ENCODE assay signal across 24 mouse cellular contexts in the genomic region with DNA sequence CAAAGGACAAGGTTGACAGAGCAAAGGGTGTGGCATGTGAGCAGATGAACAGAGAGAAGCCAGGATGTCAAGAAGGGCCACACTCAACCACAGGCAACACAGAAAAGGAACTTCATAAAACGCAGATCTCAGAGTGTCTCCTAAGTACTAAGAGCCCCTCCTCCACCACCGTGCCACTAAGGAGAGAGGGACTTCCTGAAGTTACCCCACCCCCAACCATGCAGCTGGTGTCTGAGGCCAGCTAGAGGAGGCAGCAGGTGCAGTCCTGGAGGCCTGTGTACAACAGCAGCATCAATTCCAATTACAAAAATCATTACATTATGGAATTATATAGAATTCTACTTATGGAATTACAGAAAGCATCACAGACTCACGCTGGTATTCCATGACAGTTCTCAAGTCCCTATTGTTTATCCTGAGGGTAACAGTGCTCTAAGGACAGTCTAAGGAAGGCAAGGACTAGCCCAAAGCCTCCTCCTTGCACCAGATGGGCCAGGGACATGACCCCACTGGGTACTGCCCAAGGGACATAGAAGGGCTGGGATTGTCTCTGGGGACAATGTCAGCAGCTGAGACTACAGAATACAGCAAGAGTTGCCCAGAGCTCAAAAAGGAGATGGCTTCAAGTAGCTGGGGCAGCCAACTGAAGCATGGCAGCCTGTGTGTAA. TPM values are rescaled to one million over a fixed set of nuclear protein-coding genes. Genes with fewer than 3 reads are reported as not detected.
DNase-seq lines count a peak whose midpoint lies in the region; ATAC-seq and TF ChIP-seq lines count a peak whose summit lies in the region.
"Had no signal": no experiment of that assay in that cellular context is flagged by ENCODE, and none has a peak within 500 bp of the region (broad histone marks: within the 10 kb centered on the region; RNA-seq: fewer than 3 reads in every experiment).

No protein-coding gene starts in this region.

- peak; percentile 45; the same call in 1 of the 2 replicates for ATAC-seq in hindbrain, embryonic 12.5 days (ENCODE audit: low FRiP score)
- ATAC-seq in hindbrain, postnatal 0 days, result no peak
- ATAC-seq in midbrain, embryonic 15.5 days (replicated peaks), result no peak
- ATAC-seq in frontal cortex, adult (ENCODE audit: low TSS enrichment), result no peak
- ATAC-seq: forebrain, embryonic 15.5 days; intestine, embryonic 16.5 days had no signal

- H3K4me1 ChIP-seq in hindbrain, embryonic 12.5 days, result peaks cover 64% of the 10 kb centered on the region
- H3K4me1 ChIP-seq in hindbrain, postnatal 0 days (ENCODE audit: insufficient read depth, low read length), result no peaks in the 10 kb centered on the region
- H3K4me1 ChIP-seq in midbrain, embryonic 15.5 days, result peaks cover 34% of the 10 kb centered on the region
- H3K4me1 ChIP-seq: forebrain, embryonic 15.5 days had no signal

- no peaks in the 10 kb centered on the region; the same call in 1 of the 2 replicates for H3K36me3 ChIP-seq in hindbrain, embryonic 12.5 days
- no peaks in the 10 kb centered on the region for H3K36me3 ChIP-seq in hindbrain, postnatal 0 days (ENCODE audit: insufficient read depth, low read length)
- no peaks in the 10 kb centered on the region for H3K36me3 ChIP-seq in midbrain, embryonic 15.5 days (replicated peaks)
- H3K36me3 ChIP-seq: forebrain, embryonic 15.5 days; heart, embryonic 10.5 days; kidney, embryonic 15.5 days had no signal

- 0 out of 2 replicates have a peak overlapping the region, but pooled peaks have one; percentile 4 for H3K27ac ChIP-seq in hindbrain, embryonic 12.5 days
- H3K27ac ChIP-seq in hindbrain, postnatal 0 days, result no peak overlapping the region
- H3K27ac ChIP-seq in midbrain, embryonic 15.5 days, result peak overlapping the region; percentile 22; the same call in 1 of the 2 replicates
- H3K27ac ChIP-seq: embryonic facial prominence, embryonic 10.5 days; forebrain, embryonic 15.5 days; heart, embryonic 10.5 days; kidney, embryonic 15.5 days had no signal

- 53% methylated on average over 3 of the region's 3 CpGs for WGBS in hindbrain, embryonic 12.5 days
- WGBS in hindbrain, postnatal 0 days, result 45% methylated on average over 3 of the region's 3 CpGs
- WGBS in midbrain, embryonic 15.5 days, result 38% methylated on average over 3 of the region's 3 CpGs

- no peak overlapping the region for H3K9ac ChIP-seq in hindbrain, embryonic 12.5 days
- H3K9ac ChIP-seq in hindbrain, postnatal 0 days (replicated peaks; ENCODE audit: low read length), result no peak overlapping the region
- no peak overlapping the region for H3K9ac ChIP-seq in midbrain, embryonic 15.5 days
- H3K9ac ChIP-seq: forebrain, embryonic 15.5 days; kidney, embryonic 15.5 days; lung, embryonic 14.5 days had no signal

- DNase-seq in hindbrain, postnatal 0 days (ENCODE audit: low spot score), result no peak
- peak; percentile 92 for DNase-seq in A20 (ENCODE audit: low read depth, low spot score)
- peak; percentile 89 for DNase-seq in thymus, postnatal 0 days (ENCODE audit: low spot score)
- DNase-seq in MN1 (ENCODE audit: low spot score), result no peak
- DNase-seq in frontal cortex, postnatal 36 days (ENCODE audit: low spot score in 2 of 2), result no peak
- DNase-seq: adrenal gland, postnatal 10 days; cerebellum, adult 11-12 months; cerebellum, postnatal 36 days; gastrocnemius, postnatal 14 days; heart, postnatal 10 days; layer of hippocampus, postnatal 36 days; left cerebral cortex, postnatal 4 days; lung, embryonic 14.5 days; lung, postnatal 4 days; right cerebral cortex, adult 18-20 months had no signal

- H3K27me3 ChIP-seq in hindbrain, embryonic 12.5 days, result no peaks in the 10 kb centered on the region
- no peaks in the 10 kb centered on the region for H3K27me3 ChIP-seq in hindbrain, postnatal 0 days (ENCODE audit: insufficient read depth, low read length)
- no peaks in the 10 kb centered on the region for H3K27me3 ChIP-seq in midbrain, embryonic 15.5 days (replicated peaks)

- no peak for TF ChIP-seq CTCF in hindbrain, postnatal 0 days (IDR thresholded peaks at IDR 0.05; ENCODE audit: low read depth)

- H3K4me3 ChIP-seq in hindbrain, embryonic 12.5 days, result no peak overlapping the region
- no peak overlapping the region for H3K4me3 ChIP-seq in hindbrain, postnatal 0 days (ENCODE audit: low read length)
- no peak overlapping the region for H3K4me3 ChIP-seq in midbrain, embryonic 15.5 days
- H3K4me3 ChIP-seq: embryonic facial prominence, embryonic 10.5 days; forebrain, embryonic 15.5 days; heart, embryonic 10.5 days; kidney, embryonic 15.5 days had no signal

- H3K4me2 ChIP-seq in hindbrain, embryonic 12.5 days (replicated peaks), result no peak overlapping the region
- H3K4me2 ChIP-seq in hindbrain, postnatal 0 days (ENCODE audit: low read depth, low read length), result no peak overlapping the region
- no peak overlapping the region for H3K4me2 ChIP-seq in midbrain, embryonic 15.5 days
- H3K4me2 ChIP-seq: forebrain, embryonic 15.5 days; kidney, embryonic 15.5 days; liver, embryonic 11.5 days; lung, embryonic 14.5 days had no signal

- H3K9me3 ChIP-seq in hindbrain, embryonic 12.5 days (replicated peaks), result no peaks in the 10 kb centered on the region
- H3K9me3 ChIP-seq in hindbrain, postnatal 0 days (ENCODE audit: low read length), result no peaks in the 10 kb centered on the region
- no peaks in the 10 kb centered on the region for H3K9me3 ChIP-seq in midbrain, embryonic 15.5 days
- H3K9me3 ChIP-seq: embryonic facial prominence, embryonic 10.5 days; forebrain, embryonic 15.5 days; heart, embryonic 10.5 days; kidney, embryonic 15.5 days had no signal

RNA-seq across cellular contexts. Expression of gene Ebf3, which starts 24.8 kb away (rescaled TPM):
- polyA plus RNA-seq in hindbrain, embryonic 12.5 days (2016; fragmentation: Nextera tagmentation; extraction: Ambion mirVana), result 23.0 and 23.4 TPM in 2 replicates
- total RNA-seq in hindbrain, postnatal 0 days (2014; rRNA removed), result 123 and 142 TPM in 2 replicates
- 11.5 and 13.0 TPM in 2 replicates for polyA plus RNA-seq in hindbrain, postnatal 0 days (2015; fragmentation: Nextera tagmentation; extraction: Ambion mirVana)
- polyA plus RNA-seq in midbrain, embryonic 15.5 days (2015; fragmentation: Nextera tagmentation; extraction: Ambion mirVana), result 14.6 and 14.9 TPM in 2 replicates
- polyA plus RNA-seq in thymus, postnatal 0 days (2015; fragmentation: Nextera tagmentation; extraction: Ambion mirVana), result 0.30 and 0.39 TPM in 2 replicates

Comparison
In these comparisons a context has a peak if more than half of its experiments do, and no peak if none do; other contexts are left out.
1. DNase-seq: peak in A20 (single experiment) and thymus, postnatal 0 days (single experiment); none in hindbrain, postnatal 0 days (single experiment), MN1 (single experiment) and frontal cortex, postnatal 36 days (0 of 2).